Mouse (Mus musculus) hindbrain, embryonic 12.5 days (tissue): ENCODE data around the gene Tmtc4. TPM values are rescaled to one million over a fixed set of nuclear protein-coding genes. Genes with fewer than 3 reads are reported as not detected.

Source experiments
- ATAC-seq: fragments of 200-750 bp; cut with Nextera tagmentation; 2 replicates; pipeline ENCODE4 v1.8.0; 2017; ENCODE audit warnings: moderate TSS enrichment; ENCODE audit not compliant: low FRiP score
- H3K27ac ChIP-seq: fragments of 300-500 bp; sonication (generic); 2 replicates; pipeline ENCODE4 v1.5.1; 2016; ENCODE audit warnings: mild to moderate bottlenecking
- H3K27me3 ChIP-seq: fragments of 300-500 bp; sonication (generic); 2 replicates; pipeline ENCODE4 v1.6.1; 2016; ENCODE audit warnings: mild to moderate bottlenecking
- H3K36me3 ChIP-seq: fragments of 300-500 bp; sonication (generic); 2 replicates; pipeline ENCODE4 v1.6.1; 2016; ENCODE audit warnings: mild to moderate bottlenecking
- H3K4me1 ChIP-seq: fragments of 300-500 bp; sonication (generic); 2 replicates; pipeline ENCODE4 v1.6.1; 2016
- H3K4me2 ChIP-seq: fragments of 300-500 bp; sonication (generic); replicated peaks from 2 replicates; pipeline ENCODE4 v1.6.1; 2016; ENCODE audit warnings: mild to moderate bottlenecking
- H3K4me3 ChIP-seq: fragments of 300-500 bp; sonication (generic); 2 replicates; pipeline ENCODE4 v1.5.1; 2016; ENCODE audit warnings: mild to moderate bottlenecking
- H3K9ac ChIP-seq: fragments of 300-500 bp; sonication (generic); 2 replicates; pipeline ENCODE4 v1.6.1; 2016; ENCODE audit warnings: mild to moderate bottlenecking, moderate library complexity
- H3K9me3 ChIP-seq: fragments of 300-500 bp; sonication (generic); replicated peaks from 2 replicates; pipeline ENCODE4 v1.6.1; 2016; ENCODE audit warnings: mild to moderate bottlenecking
- WGBS: fragments of 180-500 bp; shearing (Covaris S2); methylation state at CpG from one replicate; pipeline ENCODE4 v1.1.7; 2016; 5-methylcytosine and 5-hydroxymethylcytosine counted together
- polyA plus RNA-seq: library from polyadenylated mRNA; unstranded; fragments of >200 nt; fragmentation: Nextera tagmentation; extraction: Ambion mirVana; gene quantifications from 2 replicates; pipeline ENCODE4 v1.2.1, GENCODE M21; 2016

Tmtc4 gene
- 49.4 and 51.3 TPM in 2 replicates for polyA plus RNA-seq

DNA sequence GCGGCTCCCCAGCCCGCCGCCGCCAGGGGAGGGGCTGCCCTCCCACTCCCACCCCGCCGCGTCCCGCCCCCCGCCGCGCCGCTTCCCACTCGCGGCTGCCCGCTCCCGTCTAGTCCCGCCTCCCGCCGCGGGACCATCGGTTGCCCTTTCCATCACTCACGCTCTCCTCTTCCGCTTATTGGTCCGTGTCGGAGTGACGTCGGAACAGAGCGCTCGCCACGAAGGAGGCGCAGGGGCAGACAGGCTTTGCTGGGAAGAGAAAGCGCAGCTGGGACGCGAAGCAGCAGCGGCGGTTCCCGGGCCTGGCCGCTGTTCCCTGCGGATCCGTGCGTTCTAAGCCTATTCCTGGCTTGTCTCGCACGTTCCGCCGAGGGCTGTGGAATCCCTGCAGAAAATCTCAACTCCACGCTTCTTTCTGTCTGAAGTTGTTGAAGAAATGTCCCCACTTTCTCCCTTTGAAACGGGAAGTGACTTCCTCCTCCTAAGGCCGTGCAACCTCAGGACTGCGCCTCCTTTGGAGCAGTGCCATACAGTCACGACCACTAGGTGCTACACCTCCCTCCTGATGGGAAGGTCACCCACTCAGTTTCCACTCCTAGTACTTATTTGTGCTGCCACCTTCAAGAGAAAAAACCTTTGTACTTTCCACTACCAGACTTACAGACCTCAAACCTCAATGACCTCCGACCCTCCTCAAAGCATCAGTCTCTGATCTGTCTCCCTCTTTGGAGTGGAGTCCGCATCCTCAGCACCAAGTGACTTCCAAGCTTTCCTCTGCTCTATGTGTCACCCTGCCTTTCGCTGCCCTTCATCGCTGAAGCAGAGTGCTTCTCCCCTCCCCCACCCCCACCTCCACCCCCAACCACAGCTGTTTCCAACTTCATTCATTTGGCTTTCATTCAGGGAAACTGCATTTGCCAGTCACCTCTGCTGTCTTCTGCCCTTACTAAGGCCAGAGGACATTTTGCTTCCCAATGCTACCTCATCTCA is at the start of gene Tmtc4:
TSS of gene Tmtc4 (minus strand) at position 810 of the 990 bp plus-strand sequence.
- under 1% methylated on average over 50 of the region's 54 CpGs for WGBS
- H3K9ac ChIP-seq, result peak within 1 kb of the TSS; percentile 87

DNA sequence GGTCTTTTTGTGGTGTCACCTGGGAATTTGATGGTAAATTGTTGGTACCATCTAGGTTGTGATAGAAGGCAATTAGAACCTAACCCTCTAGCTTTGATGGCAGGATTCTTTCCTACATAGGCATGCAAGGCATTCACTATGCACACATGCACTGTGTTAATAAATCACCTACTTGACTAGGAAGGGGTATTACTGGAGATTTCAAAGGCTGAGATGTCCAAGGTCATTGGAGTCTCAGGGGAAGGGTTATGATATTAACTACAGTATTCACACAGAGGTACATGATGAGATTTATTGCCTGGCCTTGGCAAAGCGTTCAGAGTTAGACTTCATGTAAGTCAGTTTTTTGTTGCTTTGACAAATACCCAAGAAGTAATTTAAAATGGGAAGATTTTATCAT is 48.6 kb upstream of the Tmtc4 start:
- Histone ChIP-seq H3K36me3 (no peaks in the 10 kb centered on the region), H3K4me3 (no peak overlapping the region), H3K9me3 (no peaks in the 10 kb centered on the region), H3K27ac (no peak overlapping the region), H3K9ac (no peak overlapping the region), H3K4me2 (no peak overlapping the region), H3K4me1 (no peaks in the 10 kb centered on the region), H3K27me3 (no peaks in the 10 kb centered on the region)
- no peak for ATAC-seq
- 72% methylated on average over 1 of the region's 1 CpGs for WGBS

More for the DNA sequence above, at the start of gene Tmtc4:
- Histone ChIP-seq H3K4me1 (peaks cover 21% of the 10 kb centered on the region), H3K4me2 (peak within 1 kb of the TSS; percentile 75), H3K9me3 (no peaks in the 10 kb centered on the region), H3K27me3 (no peaks in the 10 kb centered on the region), H3K36me3 (no peaks in the 10 kb centered on the region), H3K4me3 (peak within 1 kb of the TSS; percentile 86), H3K27ac (peak within 1 kb of the TSS; percentile 86)
- peak; percentile 99 for ATAC-seq

DNA sequence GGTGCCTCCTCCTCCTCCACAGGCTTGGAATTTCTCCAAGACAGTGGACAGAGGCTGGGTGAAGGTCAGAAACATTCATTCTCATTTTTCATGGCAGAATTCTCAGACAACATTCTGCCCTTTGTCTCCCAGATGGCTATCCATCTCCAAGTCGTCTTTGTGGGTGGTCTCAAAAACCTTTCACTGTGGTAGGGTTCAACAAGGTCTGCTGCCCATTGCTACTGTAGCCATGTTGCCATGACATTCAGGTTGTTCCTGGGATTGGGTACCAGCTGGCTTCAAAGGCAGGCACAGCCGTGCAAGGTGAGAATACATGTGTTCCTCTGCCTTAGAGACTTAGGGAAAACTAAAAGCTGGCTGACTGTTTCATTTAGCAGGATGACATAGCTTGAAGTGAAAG is 44.0 kb upstream of the Tmtc4 start:
- WGBS, result 53% methylated on average over 2 of the region's 2 CpGs
- Histone ChIP-seq H3K4me1 (no peaks in the 10 kb centered on the region), H3K36me3 (no peaks in the 10 kb centered on the region), H3K9me3 (no peaks in the 10 kb centered on the region), H3K9ac (no peak overlapping the region), H3K4me3 (no peak overlapping the region), H3K27ac (no peak overlapping the region), H3K27me3 (no peaks in the 10 kb centered on the region), H3K4me2 (no peak overlapping the region)
- no peak for ATAC-seq

DNA sequence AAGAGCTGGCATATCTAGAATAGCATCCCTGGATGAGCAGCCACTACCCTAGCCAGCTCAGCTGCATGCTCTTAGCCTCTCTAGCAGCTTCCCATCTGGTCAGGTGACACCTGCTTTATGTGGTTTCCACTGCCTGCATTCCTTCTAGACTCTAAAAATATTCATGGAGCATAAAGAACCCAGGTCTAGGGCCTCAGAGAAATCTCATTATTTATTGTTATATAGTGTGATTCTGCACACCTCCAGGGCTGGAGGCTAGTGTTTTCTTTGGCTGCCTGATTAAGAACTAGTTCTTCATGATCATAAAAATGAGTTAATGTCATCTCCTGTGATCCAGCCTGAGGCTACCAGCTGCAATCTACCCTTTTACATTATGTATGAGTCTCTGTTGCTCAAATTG is 39.1 kb upstream of the Tmtc4 start:
- ATAC-seq, result no peak
- no peaks in the 10 kb centered on the region for H3K4me1 ChIP-seq
- H3K4me2 ChIP-seq, result no peak overlapping the region

DNA sequence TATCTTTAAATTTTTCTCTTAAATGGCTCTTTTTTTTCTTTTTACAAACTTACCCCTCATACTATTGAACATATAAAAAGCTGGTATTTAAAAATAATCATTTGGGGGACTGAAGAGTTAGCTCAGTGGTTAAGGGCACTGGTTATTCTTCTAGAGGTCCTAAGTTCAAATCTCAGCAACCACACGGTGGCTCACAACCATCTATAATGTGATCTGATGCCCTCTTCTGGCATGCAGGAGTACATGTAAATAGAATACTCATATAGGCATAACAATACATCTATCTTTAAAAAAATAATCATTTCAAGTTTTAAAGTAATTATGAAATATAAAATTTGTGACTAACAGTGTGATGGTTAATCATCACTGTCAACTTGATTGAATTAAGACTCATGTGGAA is 32.5 kb upstream of the Tmtc4 start:
- no peak overlapping the region for H3K27ac ChIP-seq
- ATAC-seq, result no peak
- H3K27me3 ChIP-seq, result no peaks in the 10 kb centered on the region
- H3K9ac ChIP-seq, result no peak overlapping the region
- H3K36me3 ChIP-seq, result no peaks in the 10 kb centered on the region
- H3K4me1 ChIP-seq, result no peaks in the 10 kb centered on the region
- H3K9me3 ChIP-seq, result no peaks in the 10 kb centered on the region
- H3K4me2 ChIP-seq, result no peak overlapping the region
- 87% methylated on average over 1 of the region's 1 CpGs for WGBS
- H3K4me3 ChIP-seq, result no peak overlapping the region

More for the DNA sequence above, 39.1 kb upstream of the Tmtc4 start:
- H3K27ac ChIP-seq, result no peak overlapping the region
- no peaks in the 10 kb centered on the region for H3K36me3 ChIP-seq
- no peaks in the 10 kb centered on the region for H3K27me3 ChIP-seq
- H3K9ac ChIP-seq, result no peak overlapping the region
- no peaks in the 10 kb centered on the region for H3K9me3 ChIP-seq
- no peak overlapping the region for H3K4me3 ChIP-seq

DNA sequence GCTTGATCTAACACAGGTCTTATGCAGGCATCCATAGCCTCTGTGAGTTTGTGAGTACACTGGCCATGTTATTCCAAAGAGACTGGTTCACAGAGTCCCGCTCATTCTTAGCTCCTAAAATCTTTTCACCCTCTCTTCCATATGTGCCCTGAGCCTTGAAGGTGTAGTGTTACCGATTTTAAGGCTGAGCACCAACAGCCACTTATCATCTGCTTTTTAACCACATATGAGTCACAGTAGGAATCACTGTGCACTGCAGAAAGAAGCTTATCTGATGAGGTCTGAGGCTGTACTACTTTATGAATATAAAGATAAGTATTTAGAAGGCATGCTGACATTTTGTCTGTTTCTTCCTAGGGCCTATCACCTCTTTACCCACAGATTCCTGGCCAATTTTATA is 31.9 kb upstream of the Tmtc4 start:
- H3K4me1 ChIP-seq, result no peaks in the 10 kb centered on the region
- no peak overlapping the region for H3K27ac ChIP-seq
- H3K4me2 ChIP-seq, result no peak overlapping the region
- no peak overlapping the region for H3K9ac ChIP-seq
- ATAC-seq, result no peak
- whole genome bisulfite sequencing, result 77% methylated on average over 2 of the region's 2 CpGs
- no peaks in the 10 kb centered on the region for H3K9me3 ChIP-seq
- no peaks in the 10 kb centered on the region for H3K27me3 ChIP-seq
- H3K36me3 ChIP-seq, result no peaks in the 10 kb centered on the region
- H3K4me3 ChIP-seq, result no peak overlapping the region

DNA sequence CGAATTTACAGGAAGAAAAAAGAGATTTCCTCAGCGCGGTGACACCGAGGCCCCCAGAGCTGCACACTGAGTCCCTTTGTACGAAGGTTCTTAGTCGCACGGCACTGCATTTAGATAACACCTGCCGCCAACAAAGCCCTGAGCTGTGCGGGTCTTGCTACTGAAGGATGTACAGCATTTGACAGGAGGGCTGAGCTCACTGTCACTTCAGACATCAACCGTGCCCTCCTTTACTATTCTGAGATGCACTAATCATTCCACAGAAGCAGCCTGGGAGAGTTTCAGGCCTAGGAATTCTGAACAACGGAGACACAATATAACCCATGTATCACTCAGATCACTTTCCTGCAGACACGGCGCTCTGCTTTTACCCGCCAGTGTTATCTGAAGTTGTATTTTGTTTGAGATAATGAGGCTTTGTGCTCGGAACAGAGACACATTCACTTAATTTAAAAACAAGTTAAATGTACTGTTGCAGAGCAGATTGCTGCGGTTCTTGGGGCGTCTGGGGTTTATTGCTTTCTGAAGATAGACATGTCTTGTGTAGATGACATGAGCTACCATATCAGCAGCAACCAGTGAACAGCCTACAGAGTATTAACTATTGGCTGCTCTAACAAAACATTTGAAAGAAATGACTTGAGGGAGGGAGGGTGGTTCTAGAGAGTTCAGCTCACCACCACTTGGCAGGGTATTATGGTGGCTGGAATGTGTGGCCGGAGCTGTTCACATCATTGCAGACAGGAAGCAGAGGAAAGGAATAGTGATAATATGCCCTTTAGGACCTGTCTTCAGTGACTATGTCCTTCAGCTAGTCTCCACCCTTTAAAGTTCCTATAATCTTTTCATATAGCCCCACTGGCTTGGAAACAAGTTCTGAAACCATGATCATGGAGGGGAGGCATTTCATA is 25.5 kb upstream of the Tmtc4 start:
- no peaks in the 10 kb centered on the region for H3K9me3 ChIP-seq

DNA sequence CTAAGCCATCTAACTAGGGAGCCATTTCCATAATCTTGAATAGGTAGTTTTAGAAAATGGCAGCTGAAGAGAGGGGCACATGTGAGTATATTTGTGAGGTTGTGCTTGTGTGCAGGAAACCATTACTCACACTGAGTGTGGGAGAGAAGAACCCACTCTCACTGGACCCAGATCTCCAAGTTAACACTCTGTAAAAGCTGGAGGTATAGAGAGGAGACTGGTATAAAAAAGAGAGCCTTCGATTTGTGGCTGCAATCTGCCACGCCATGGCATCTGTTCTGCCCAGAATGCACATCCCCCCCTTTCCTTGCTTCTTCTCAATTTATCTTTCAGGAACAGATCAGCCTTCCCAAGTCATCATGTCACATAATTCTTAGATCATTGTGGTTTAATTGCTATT is 24.8 kb upstream of the Tmtc4 start:
- WGBS, result 71% methylated on average over 2 of the region's 2 CpGs
- peak; percentile 56; the same call in 1 of the 2 replicates for ATAC-seq
- Histone ChIP-seq H3K36me3 (no peaks in the 10 kb centered on the region), H3K27me3 (no peaks in the 10 kb centered on the region), H3K9me3 (no peaks in the 10 kb centered on the region), H3K4me1 (no peaks in the 10 kb centered on the region), H3K4me3 (no peak overlapping the region), H3K4me2 (no peak overlapping the region), H3K9ac (no peak overlapping the region), H3K27ac (peak overlapping the region; percentile 7; the same call in 1 of the 2 replicates)

More for the DNA sequence above, 25.5 kb upstream of the Tmtc4 start:
- Histone ChIP-seq H3K9ac (no peak overlapping the region), H3K4me1 (no peaks in the 10 kb centered on the region), H3K27ac (peak overlapping the region; percentile 7; the same call in 1 of the 2 replicates), H3K36me3 (no peaks in the 10 kb centered on the region), H3K4me3 (no peak overlapping the region), H3K4me2 (no peak overlapping the region), H3K27me3 (no peaks in the 10 kb centered on the region)
- peak; percentile 79 for ATAC-seq
- WGBS, result 54% methylated on average over 18 of the region's 18 CpGs

DNA sequence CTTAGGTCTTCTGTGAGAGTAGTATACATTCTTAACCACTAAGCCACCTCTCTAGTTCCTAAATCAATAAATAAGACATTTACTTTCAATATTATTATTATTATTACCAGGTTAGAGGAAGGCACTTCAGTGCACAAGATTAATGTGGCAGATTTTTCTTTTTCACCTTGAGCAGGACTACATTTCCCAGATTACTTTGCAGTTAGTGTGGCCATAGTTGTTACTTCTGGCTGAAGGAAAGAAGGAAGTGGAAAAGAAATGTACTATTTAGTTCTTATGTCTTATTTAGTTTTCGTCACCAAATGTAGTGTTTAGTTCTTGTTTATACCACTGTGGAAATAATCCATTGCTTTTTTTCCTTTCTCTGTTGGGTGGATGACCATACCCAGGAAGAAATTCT is 19.9 kb upstream of the Tmtc4 start:
- Histone ChIP-seq H3K4me2 (no peak overlapping the region), H3K9me3 (no peaks in the 10 kb centered on the region), H3K36me3 (no peaks in the 10 kb centered on the region), H3K27me3 (no peaks in the 10 kb centered on the region), H3K4me3 (no peak overlapping the region), H3K9ac (no peak overlapping the region), H3K4me1 (no peaks in the 10 kb centered on the region), H3K27ac (no peak overlapping the region)
- 82% methylated on average over 1 of the region's 1 CpGs for WGBS
- ATAC-seq, result no peak

DNA sequence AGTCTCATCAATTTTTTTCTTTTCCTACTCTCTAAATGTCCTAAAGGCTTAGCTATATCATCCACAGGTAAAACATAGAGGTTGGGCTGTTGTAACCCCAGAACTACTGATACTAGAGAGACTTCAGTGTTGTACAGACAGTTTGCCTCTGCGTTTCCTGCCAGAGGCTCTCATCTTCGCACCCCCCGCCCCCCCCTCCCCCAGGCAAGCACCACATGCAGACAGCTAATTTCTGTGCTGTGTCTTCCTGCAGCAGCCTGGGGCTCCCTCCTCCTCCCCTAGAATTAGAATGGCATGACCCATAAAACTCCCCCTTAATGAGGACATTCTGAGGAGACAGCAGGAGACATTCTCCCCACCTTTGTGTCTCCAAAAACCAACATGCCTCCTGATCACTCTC is 17.6 kb upstream of the Tmtc4 start:
- ATAC-seq, result no peak
- no peaks in the 10 kb centered on the region for H3K9me3 ChIP-seq
- H3K9ac ChIP-seq, result no peak overlapping the region

DNA sequence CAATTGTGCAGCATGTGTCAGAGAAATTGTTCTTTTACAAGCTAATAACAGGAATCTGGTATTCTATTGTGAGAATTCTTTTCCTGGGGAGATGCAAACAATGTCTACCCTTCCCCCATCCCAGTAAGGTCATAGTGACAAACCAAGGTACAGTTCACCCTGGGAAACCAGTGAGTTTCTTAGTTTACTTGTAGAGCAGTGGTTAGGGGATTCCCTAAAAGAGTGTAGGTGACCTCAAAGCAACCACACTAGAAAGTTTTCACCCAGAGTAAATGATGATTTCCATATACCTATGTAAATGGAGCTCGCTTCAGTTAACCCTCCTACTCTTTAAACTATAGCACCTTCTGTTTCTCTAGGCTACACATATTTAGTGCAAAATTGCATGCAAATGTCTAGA is 13.6 kb upstream of the Tmtc4 start:
- Histone ChIP-seq H3K9ac (no peak overlapping the region), H3K27ac (no peak overlapping the region), H3K9me3 (no peaks in the 10 kb centered on the region), H3K36me3 (no peaks in the 10 kb centered on the region), H3K4me2 (no peak overlapping the region), H3K27me3 (no peaks in the 10 kb centered on the region), H3K4me1 (no peaks in the 10 kb centered on the region), H3K4me3 (no peak overlapping the region)
- 81% methylated on average over 1 of the region's 1 CpGs for WGBS
- ATAC-seq, result no peak

More for the DNA sequence above, 17.6 kb upstream of the Tmtc4 start:
- Histone ChIP-seq H3K27me3 (no peaks in the 10 kb centered on the region), H3K36me3 (no peaks in the 10 kb centered on the region), H3K4me3 (no peak overlapping the region), H3K27ac (no peak overlapping the region), H3K4me2 (no peak overlapping the region), H3K4me1 (no peaks in the 10 kb centered on the region)
- 34% methylated on average over 3 of the region's 3 CpGs for WGBS

DNA sequence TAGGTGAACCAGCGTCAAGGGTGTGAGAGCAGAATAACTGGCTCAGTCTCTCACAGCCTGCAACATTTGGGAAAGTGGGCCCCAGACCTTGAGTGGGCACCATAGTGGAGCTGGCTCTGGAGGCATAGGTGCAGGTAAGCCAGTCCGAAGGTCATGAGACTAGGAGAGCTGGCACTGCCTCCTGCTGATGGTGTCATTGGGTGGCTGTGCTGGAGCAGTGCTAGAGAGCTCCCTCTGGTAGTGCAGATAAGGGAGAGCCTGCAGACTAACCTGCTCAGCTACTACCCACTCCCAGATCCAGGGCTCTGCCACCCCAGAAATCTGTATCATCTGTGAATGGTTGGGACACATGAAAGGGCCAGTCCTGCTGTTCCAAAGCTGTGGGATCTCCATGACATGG is 10.1 kb upstream of the Tmtc4 start:
- Histone ChIP-seq H3K27me3 (no peaks in the 10 kb centered on the region), H3K9ac (no peak overlapping the region), H3K27ac (no peak overlapping the region), H3K36me3 (no peaks in the 10 kb centered on the region), H3K4me2 (no peak overlapping the region), H3K4me1 (no peaks in the 10 kb centered on the region), H3K9me3 (no peaks in the 10 kb centered on the region), H3K4me3 (no peak overlapping the region)
- 100% methylated on average over 2 of the region's 2 CpGs for WGBS
- no peak for ATAC-seq
